Mouse (Mus musculus) thymus, adult 2 months (tissue): ENCODE data around the gene Hist1h3c.

ENCODE experiments used
- CTCF ChIP-seq: fragments of 200-500 bp; IDR thresholded peaks from 2 replicates; pipeline ENCODE4 v1.5.1; 2012; ENCODE audit warnings: mild to moderate bottlenecking, control low read depth, low read length, moderate library complexity, borderline replicate concordance; ENCODE audit not compliant: control insufficient read depth, poor library complexity, insufficient read depth; ENCODE audit errors: extremely low read depth
- POLR2A ChIP-seq: fragments of 200-500 bp; IDR thresholded peaks from 2 replicates; pipeline ENCODE4 v1.6.1; 2012; ENCODE audit warnings: mild to moderate bottlenecking, low read length, control low read depth, moderate library complexity; ENCODE audit not compliant: control insufficient read depth, poor library complexity, insufficient read depth; ENCODE audit errors: extremely low read depth

DNA sequence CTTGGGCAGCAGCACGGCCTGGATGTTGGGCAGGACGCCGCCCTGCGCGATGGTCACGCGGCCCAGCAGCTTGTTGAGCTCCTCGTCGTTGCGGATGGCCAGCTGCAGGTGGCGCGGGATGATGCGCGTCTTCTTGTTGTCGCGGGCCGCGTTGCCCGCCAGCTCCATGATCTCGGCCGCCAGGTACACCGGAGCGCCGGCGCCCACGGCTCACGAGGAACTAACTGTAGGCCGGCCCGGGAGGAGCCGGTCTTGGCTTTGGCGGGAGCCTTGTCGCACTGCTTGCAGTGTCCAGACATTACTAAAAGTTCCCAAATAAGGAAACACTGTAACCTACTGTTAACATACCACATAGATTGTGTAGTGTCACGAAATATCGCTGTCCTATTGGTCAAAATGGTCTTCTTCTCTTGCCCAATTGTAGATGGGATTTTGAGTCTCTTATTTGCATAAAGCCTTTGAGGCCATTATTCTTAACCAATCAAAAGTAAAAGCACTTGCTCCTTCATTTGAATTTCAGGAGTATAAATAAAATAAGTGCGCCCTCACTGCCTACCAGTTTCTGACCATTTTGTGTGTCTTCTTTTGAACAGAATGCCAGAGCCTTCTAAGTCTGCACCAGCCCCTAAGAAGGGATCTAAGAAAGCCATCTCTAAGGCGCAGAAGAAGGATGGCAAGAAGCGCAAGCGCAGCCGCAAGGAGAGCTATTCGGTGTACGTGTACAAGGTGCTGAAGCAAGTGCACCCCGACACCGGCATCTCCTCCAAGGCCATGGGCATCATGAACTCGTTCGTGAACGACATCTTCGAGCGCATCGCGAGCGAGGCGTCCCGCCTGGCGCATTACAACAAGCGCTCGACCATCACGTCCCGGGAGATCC is 1.0 kb upstream of the Hist1h3c start, which contains the start of gene Hist1h2bb:
- TF ChIP-seq POLR2A (peak; percentile 45; the same call in 1 of the 2 replicates), CTCF (peak; percentile 64; the same call in 1 of the 2 replicates)
